Mouse (Mus musculus): ENCODE data around the gene Ilf3. TPM values are rescaled to one million over a fixed set of nuclear protein-coding genes. Genes with fewer than 3 reads are reported as not detected.
"Not testable (repeated sequence)": the region's sequence is repeated elsewhere in the genome, so short reads cannot be mapped to it uniquely, and the experiment has no call there.

Gene Ilf3
- total RNA-seq (2021) = 68.9 and 69.5 TPM in 2 replicates
- long read RNA-seq, partial matches to known transcripts = 8 of 13 reads
- long read RNA-seq, other reads (novel, unspliced or antisense) = 3 of 13 reads

DNA sequence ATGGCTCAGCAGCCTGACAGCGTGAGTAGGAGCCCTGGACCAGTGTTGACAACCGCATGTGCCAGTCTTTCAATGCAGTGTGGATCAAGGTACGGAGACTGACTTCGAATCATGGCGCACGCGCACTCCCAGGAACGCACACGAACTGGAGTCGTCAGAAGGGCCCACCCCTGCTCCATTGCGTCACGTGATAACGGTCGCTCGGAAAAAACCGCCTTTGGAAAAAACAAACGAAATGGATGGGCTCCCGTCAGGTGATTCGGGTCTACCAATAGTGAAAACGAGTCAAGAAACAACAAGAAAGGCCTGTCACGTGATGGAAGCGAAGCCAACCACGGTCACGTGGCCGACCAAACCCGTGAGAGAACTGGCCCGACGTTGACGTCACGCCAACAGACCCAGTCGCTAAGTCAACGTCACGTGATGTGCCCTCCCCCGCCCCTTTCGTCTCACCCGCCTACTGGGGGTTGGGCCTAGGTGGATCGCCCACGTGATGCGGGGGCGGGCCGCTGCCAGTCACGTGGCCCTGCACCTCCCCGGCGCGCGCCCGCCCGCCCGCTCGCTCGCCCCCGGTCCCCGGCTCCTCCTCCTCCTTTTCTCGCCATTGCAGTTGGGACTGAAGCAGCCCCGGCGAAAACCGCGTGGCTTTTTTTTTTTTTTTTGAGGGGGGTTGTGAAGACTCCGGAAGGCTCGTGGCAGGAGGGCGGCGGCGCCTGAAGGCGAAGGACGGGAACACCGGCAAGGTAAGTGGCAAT is at the start of gene Ilf3:
Gene Ilf3, plus strand, starts transcription at position 515 of the 755 bp plus-strand sequence.
- DNase-seq = peak; percentile 100

- DNase-seq = no peak
Measured at GRCm38 (mm10) chr9:21318792-21319191, 48.9 kb upstream of the Ilf3 start.

- no peak for DNase-seq
Measured at GRCm38 (mm10) chr9:21319503-21319902, 48.2 kb upstream of the Ilf3 start.

- DNase-seq = no peak
Measured at GRCm38 (mm10) chr9:21320280-21320618, 47.4 kb upstream of the Ilf3 start.

- peak; percentile 91 for DNase-seq
Measured at GRCm38 (mm10) chr9:21320619-21321512, 46.8 kb upstream of the Ilf3 start, which contains the start of gene Slc44a2. Gene Slc44a2 (plus strand): TSS chr9:21320698.

DNA sequence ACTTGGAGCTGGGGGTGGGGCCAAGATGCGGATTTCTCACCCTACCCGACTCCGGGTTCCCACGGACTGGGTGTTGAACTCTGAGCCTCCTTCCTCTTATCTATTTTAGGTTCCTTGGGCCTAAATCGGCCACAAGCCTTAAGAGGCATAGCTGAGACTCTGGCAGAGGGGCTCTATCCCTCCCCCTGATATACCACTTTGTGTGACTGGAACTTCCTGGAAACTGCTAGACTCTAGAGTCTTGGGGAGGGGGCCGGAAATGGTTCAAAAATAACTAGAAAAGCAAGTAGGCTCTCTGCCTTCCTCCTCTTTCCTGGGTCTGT is 46.2 kb upstream of the Ilf3 start:
- DNase-seq = peak; percentile 30

GRCm38 (mm10) chr9:21322211-21322916 is 45.3 kb upstream of the Ilf3 start:
- DNase-seq = no peak

DNA sequence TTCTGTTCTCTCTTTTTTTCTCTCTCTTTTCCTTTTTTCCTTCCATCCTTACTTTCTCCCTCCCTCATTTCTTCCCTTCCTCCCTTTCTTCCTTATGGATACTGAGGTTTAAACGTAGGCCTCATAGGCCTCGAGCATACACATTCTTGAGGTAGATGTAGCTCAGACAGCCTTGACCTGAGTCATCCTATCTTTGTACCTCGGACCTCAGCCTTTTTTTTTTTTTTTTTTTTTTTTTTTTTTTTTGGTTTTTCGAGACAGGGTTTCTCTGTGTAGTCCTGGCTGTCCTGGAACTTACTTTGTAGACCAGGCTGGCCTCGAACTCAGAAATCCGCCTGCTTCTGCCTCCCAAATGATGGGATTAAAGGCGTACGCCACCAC is 44.8 kb upstream of the Ilf3 start:
- not testable (repeated sequence) for DNase-seq

DNA sequence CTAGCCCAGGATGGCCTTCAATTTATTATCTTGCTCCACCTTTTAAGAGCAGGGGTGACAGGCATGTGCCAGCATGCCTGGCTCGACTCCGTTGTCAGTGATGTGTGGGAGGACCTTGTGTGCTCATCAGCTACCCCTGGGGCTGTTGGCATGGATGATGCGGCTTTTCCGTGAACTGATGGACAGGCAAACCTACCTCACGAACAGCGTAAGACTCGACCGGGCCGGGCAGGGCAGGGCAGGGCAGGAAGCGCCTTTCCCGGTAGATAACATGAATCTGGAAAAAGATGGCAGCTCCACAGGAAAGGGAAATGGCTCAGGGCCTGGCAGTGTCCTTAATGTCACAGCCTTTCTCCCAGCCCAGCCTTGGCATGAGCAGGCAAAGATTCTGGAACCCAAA is 43.4 kb upstream of the Ilf3 start:
- no peak for DNase-seq

DNA sequence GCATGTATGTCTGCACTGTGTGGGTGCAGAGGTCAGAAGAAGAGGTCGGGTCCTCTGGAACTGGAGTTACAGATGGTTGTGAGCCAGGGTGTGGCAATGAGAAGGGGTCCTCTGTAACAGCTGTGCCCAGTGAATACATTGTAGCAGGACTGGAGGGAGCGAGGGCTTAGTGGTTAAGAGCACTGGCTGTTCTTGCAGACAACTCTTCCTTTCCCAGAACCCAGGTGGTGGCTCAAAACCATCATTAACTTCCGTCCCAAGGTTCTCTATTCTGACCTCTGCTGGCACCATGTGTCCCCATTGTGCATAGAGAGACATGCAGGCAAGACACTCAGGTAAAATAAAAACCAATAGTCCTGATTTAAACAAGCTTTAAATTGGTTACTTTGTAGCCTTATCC is 40.1 kb upstream of the Ilf3 start:
- no peak for DNase-seq

- DNase-seq = no peak
Measured at GRCm38 (mm10) chr9:21328041-21328440, 39.6 kb upstream of the Ilf3 start.

DNA sequence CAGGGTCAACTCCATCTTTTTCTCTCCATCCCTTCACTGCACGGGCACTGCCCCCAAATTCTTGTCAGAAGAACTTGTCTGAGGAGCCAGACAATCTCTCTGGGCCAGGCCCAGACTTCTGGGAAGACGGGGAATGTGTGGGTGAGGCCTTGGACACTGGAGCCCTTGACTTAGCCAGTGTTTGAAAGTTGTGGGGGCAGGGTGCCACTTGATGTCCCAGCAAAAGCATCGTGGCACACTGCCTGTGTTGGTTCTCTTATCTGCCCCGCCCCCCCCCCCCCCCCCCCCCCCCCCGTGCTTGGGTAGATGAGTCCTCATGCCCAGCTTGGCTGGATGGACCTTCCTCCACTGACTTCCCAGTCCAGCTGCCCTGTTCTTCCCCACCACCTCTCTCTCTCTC is 38.6 kb upstream of the Ilf3 start:
- DNase-seq = no peak

DNA sequence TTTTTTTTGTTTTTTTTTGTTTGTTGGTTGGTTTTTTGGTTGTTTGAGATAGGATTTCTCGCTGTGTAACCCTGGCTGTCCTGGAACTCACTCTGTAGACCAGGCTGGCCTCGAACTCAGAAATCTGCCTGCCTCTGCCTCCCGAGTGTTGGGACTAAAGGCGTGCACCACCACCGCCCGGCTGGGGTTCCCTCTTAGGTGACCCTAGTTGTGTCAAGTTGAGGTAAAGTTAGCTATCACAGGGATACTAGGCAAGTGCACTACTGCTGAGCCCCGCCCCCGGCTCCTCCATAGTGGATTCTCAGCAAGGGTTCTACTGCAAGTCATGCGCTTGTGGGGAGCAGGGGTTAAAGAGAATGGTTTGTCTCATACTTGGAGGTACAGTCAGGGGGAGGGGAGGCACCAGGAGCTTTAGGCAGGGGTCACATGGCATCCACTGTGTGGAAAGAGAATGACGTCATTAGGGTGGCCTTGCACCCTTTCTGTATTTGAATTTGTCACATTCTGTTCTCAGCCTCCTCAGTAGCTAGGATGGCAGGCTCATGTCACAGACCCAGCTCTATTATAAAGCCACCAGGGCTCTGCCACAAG is 37.9 kb upstream of the Ilf3 start:
- no peak for DNase-seq

DNA sequence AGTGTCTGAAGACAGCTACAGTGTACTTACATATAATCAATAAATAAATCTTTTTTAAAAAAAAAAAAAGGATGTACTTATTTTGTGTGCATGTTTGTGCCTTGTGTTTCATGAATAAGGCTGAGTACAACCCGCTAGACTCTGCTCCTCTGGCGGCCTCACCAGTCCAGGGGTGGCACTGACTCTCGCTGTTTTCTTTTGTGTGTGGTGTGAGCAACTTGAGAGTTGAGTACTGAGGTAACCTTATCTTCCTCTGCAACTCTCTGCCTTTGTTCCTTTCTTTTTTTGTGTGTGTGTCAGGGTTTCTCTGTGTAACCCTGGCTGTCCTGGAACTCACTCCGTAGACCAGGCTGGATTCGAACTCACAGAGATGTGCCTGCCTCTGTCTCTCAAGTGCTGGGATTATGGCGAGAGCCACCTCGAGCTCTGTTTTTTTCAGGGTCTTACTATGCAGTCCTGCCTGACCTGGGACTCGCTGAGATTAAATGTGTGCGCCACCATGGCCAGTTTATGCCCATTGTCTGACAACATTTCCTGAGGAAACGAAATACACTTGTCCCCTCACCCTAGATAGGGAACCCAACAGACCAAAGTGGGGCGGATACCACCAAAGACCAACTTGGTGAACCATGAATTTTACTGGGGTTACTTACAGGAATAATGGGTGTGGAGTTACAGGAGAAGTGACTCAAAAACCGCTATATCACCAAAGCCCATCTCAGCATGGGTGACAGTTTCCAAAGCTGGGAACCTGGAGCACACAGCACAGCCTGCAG is 36.1 kb upstream of the Ilf3 start:
- DNase-seq = no peak

DNA sequence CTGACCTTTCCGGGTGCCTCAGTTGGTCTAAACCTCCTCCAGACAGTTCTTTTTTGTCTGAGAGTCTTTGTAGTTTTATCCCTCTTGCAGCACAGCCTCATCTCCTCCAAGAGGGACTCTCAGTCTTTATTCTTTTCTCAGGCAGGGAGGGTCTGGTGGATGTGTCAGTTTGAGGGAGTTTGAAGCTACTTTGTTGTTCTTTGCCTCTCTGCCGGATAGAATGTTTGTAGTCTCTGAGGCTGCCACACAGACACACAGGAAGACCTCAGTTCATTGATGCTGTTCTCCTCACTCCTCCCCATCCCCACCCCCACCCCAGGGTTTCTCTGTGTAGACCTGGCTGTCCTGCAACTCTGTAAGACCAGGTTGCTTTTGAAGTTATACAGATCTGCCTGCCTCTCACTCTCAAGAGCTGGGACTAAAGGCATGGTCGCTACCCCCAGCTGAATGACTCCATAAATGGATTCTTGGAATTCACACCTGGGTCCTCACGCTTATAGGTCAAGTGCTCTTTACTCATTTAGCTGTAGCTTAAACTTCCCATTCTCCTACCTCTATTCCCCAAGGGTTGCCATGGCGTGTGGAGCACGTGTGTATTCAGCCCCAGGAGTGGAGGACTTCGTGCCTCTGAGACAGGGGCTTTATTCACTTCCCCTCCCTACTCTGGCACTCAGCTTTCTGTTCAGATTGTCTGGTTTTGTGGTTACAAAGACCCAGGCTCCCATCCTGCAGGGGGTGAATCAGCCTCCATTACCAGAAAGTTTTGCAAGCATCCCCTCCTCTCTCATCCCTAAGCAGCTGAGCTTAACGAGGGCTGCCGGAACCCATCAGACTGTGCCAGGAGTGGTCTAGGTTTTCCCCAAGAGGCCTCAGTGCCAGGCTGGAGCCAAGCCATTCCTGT is 35.3 kb upstream of the Ilf3 start:
- no peak for DNase-seq

DNA sequence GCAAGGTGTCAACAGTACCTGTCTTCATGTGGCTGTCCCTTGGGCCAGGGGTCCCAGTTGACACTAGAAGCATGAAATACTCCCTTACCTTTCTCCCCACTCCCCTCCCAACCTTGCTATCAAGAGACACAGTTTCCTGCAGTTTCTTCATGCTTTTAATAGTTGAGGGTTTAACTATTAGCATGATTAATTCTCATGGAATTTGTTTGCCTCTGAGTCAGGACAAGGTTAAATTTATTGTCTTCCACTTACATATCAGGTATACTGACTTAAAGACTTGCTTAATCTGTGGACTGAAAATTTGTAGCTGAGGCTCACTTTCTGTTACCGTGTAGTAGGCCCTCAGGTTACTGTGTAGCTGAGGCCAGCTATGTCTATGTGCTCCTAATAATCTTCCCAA is 34.1 kb upstream of the Ilf3 start:
- DNase-seq = no peak

GRCm38 (mm10) chr9:21334747-21335146 is 32.9 kb upstream of the Ilf3 start:
- no peak for DNase-seq

- DNase-seq = no peak
Measured at GRCm38 (mm10) chr9:21335391-21335790, 32.3 kb upstream of the Ilf3 start.

GRCm38 (mm10) chr9:21336491-21336890 is 31.2 kb upstream of the Ilf3 start:
- no peak for DNase-seq

DNA sequence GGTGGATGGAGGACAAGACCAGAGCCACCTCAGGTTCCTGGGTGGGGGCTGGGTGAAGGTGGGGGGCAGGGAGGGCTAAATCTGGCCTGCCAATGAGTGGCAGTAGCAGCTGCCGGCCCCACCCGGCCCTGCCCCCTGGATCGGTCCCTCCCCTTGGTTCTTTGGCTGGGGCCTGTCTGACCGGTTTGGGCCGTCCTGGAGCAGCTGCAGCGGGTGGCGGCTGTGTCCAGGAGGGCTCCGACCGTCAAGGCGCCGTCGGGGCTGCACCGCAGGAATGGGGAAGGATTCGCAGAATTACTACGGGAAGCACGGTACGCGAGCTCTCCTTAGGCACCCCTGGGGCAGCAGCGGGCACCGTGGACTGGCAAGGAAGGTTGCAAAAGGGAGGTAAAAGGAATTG is 30.0 kb upstream of the Ilf3 start:
- DNase-seq = no peak

GRCm38 (mm10) chr9:21340411-21340810 is 27.3 kb upstream of the Ilf3 start:
- no peak for DNase-seq

Measured in adrenal gland, postnatal 25 days (tissue).